Mouse (Mus musculus) brain, embryonic 14.5 days (tissue): ENCODE measurements at regions not wholly inside any gene's neighbourhood (a gene's known extent, or its start where the extent isn't known, plus 50 kb on each side); places are given as distances from the start of the nearest gene placed in this dataset.

ENCODE experiments used
- CTCF ChIP-seq: fragments of 200-500 bp; IDR thresholded peaks from 2 replicates; pipeline ENCODE4 v1.5.1; 2012; ENCODE audit warnings: inconsistent platforms, mild to moderate bottlenecking, moderate library complexity, borderline replicate concordance; ENCODE audit not compliant: insufficient read depth, insufficient read length; ENCODE audit errors: extremely low read depth
- POLR2A ChIP-seq: fragments of 200-500 bp; IDR thresholded peaks from 2 replicates; pipeline ENCODE4 v1.6.1; 2012; ENCODE audit warnings: mild to moderate bottlenecking, inconsistent platforms, borderline replicate concordance; ENCODE audit not compliant: poor library complexity, insufficient read depth, insufficient read length, severe bottlenecking; ENCODE audit errors: extremely low read depth

- TF ChIP-seq CTCF = no peak
- TF ChIP-seq POLR2A = no peak
These were observed 102.7 kb upstream of the Gdf10 start for GRCm38 (mm10) chr14:33820541-33821260.
